Mouse (Mus musculus) frontal cortex, postnatal 36 days (tissue): ENCODE results near the gene Lao1.

Experiments used
- DNase-seq, 2 experiments: peaks; one replicate each; pipeline ENCODE4 v3.0.0; 2022; ENCODE audit warnings: low spot score in 2 of 2

Gene Lao1

GRCm38 (mm10) chr4:119014997-119015396 lies 53.6 kb downstream of the Lao1 start:
- DNase-seq, result no peak

DNA sequence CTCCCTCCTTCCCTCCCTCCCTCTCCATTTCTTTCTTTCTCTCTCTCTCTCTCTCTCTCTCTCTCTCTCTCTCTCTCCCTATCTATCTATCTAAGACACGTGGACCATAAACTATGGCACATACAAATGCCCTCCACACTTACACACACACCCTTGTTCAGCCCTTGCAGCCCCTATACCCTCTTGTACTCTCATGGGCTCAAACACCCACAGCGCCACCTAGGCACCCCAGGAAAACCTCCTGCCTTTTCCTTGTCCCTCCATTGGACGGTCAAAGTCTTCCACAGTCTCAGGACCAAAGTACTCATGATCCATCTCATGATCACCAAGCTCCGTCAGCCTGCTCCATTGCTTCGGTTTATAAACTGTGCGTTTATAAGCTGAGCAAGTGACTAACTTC lies 54.2 kb downstream of the Lao1 start:
- DNase-seq, result no peak

- no peak for DNase-seq
Observed at GRCm38 (mm10) chr4:119017078-119017477, 55.7 kb downstream of the Lao1 start.
